Mouse (Mus musculus): Measurements from ENCODE around the gene Sox13. TPM values are rescaled to one million over a fixed set of nuclear protein-coding genes. Genes with fewer than 3 reads are reported as not detected.

Gene Sox13
- polyA plus RNA-seq, 1 experiment: 189 TPM

DNA sequence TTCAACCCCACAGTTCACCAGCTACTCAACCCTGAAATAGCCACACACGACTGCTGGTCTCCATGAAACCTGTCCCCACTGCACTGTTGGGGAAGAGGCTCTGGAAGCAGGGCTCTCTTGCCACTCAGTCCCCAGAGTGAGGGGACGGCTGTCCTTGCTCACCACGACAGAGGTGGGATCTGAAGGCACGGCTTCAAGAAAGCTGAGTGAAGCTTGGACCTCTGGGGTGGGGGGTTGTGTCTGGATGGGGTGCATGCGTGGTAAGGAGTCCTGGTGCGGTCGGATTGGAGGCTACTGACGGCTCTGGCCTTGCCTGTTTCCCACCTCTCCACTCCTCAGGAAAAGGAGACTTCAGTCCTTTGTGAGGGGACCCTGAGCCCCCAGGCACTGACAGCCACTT lies 43.7 kb upstream of the Sox13 start:
- 88% methylated on average over 8 of the region's 8 CpGs for WGBS
- no peak overlapping the region for H3K27ac ChIP-seq (ENCODE audit: insufficient read depth, low read depth, low read length)

DNA sequence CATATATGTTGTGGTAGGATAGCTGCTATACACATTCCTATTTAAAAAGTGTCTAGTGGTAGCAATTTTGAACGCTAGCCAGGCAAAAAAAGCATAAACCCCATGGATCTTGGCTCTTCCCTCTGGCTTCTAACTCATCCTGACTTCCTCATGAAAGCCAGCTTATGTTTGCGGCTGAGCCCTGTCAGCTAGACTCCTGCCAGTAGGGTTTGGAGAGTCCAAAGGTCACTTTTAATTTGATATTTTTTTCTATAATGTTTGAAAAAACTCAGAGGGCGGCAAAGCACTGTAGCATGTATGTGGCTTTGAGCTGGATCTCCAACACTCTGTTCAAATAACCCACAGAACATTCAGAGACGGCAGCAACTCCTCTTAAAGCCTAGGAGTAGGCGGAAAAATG lies 39.0 kb upstream of the Sox13 start:
- H3K27ac ChIP-seq (ENCODE audit: insufficient read depth, low read depth, low read length): no peak overlapping the region
- 38% methylated on average over 5 of the region's 5 CpGs for WGBS

More for the DNA sequence above, 43.7 kb upstream of the Sox13 start:
- Histone ChIP-seq H3K27me3 (ENCODE audit: control insufficient read depth, insufficient read depth, low read length) (no peaks in the 10 kb centered on the region), H3K4me3 (ENCODE audit: low read depth, low read length) (no peak overlapping the region), H3K36me3 (ENCODE audit: control insufficient read depth, insufficient read depth, low read length) (no peaks in the 10 kb centered on the region), H3K4me1 (ENCODE audit: control insufficient read depth, insufficient read depth, insufficient read length, low read length) (peaks cover 3% of the 10 kb centered on the region)
- TF ChIP-seq POLR2A (IDR thresholded peaks at IDR 0.05; ENCODE audit: low read depth, low read length) (no peak), CTCF (IDR thresholded peaks at IDR 0.05; ENCODE audit: extremely low read depth, insufficient read length, insufficient replicate concordance, low read depth, low read length) (no peak)

DNA sequence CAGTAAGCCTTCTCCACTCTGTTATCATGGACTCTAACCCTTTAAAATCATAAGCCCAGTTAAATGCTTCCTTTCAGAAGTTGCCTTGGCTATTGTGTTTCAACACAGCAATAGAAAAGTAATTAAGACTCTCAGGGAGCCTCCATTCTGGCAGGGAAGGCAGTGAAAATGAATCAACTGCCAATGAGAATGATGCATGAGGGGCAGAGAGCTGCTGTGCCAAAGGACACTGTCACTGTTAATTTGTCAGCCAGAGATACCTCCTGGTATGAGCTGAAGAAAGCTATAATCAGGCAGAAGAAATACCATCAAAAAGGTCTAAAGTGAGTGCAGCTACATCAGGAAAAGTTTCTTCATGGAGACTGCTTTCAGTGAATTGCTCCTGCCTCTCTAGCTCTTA lies 36.8 kb upstream of the Sox13 start:
- H3K36me3 ChIP-seq (ENCODE audit: control insufficient read depth, insufficient read depth, low read length): no peaks in the 10 kb centered on the region
- peak overlapping the region; percentile 49 for H3K27ac ChIP-seq (ENCODE audit: insufficient read depth, low read depth, low read length)
- H3K4me1 ChIP-seq (ENCODE audit: control insufficient read depth, insufficient read depth, insufficient read length, low read length): peaks cover 7% of the 10 kb centered on the region; the same call in 1 of the 2 replicates
- H3K27me3 ChIP-seq (ENCODE audit: control insufficient read depth, insufficient read depth, low read length): no peaks in the 10 kb centered on the region
- TF ChIP-seq CTCF (IDR thresholded peaks at IDR 0.05; ENCODE audit: extremely low read depth, insufficient read length, insufficient replicate concordance, low read depth, low read length): no peak
- no peak for TF ChIP-seq POLR2A (IDR thresholded peaks at IDR 0.05; ENCODE audit: low read depth, low read length)
- H3K4me3 ChIP-seq (ENCODE audit: low read depth, low read length): no peak overlapping the region

More for the DNA sequence above, 39.0 kb upstream of the Sox13 start:
- Histone ChIP-seq H3K4me1 (ENCODE audit: control insufficient read depth, insufficient read depth, insufficient read length, low read length) (peaks cover 7% of the 10 kb centered on the region; the same call in 1 of the 2 replicates), H3K27me3 (ENCODE audit: control insufficient read depth, insufficient read depth, low read length) (no peaks in the 10 kb centered on the region), H3K4me3 (ENCODE audit: low read depth, low read length) (no peak overlapping the region), H3K36me3 (ENCODE audit: control insufficient read depth, insufficient read depth, low read length) (no peaks in the 10 kb centered on the region)
- TF ChIP-seq CTCF (IDR thresholded peaks at IDR 0.05; ENCODE audit: extremely low read depth, insufficient read length, insufficient replicate concordance, low read depth, low read length) (no peak), POLR2A (IDR thresholded peaks at IDR 0.05; ENCODE audit: low read depth, low read length) (no peak)

DNA sequence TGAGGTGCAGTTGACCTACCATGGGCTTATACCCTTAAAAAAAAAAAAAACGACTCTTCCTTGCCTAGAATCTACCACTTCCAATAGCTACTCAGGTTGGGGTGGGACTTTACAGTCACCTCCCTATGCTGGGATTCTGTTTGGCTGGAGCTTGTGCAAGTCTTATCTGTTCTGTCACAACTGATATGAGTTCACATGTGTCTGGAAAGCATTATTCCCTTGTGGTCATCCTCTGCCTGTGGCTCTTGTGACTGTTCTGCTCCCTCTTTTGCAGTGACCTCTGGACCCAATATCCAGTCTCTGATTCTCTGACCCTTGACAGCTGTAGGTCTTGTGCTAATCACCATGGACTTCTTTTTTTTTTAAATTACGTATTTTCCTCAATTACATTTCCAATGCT lies 31.9 kb upstream of the Sox13 start:
- no peaks in the 10 kb centered on the region for H3K36me3 ChIP-seq (ENCODE audit: control insufficient read depth, insufficient read depth, low read length)
- H3K4me3 ChIP-seq (ENCODE audit: low read depth, low read length): no peak overlapping the region
- H3K27ac ChIP-seq (ENCODE audit: insufficient read depth, low read depth, low read length): peak overlapping the region; percentile 51; the same call in 1 of the 2 replicates
- peaks cover 29% of the 10 kb centered on the region; the same call in 1 of the 2 replicates for H3K4me1 ChIP-seq (ENCODE audit: control insufficient read depth, insufficient read depth, insufficient read length, low read length)
- H3K27me3 ChIP-seq (ENCODE audit: control insufficient read depth, insufficient read depth, low read length): no peaks in the 10 kb centered on the region
- WGBS: 42% methylated on average over 2 of the region's 2 CpGs
- TF ChIP-seq POLR2A (IDR thresholded peaks at IDR 0.05; ENCODE audit: low read depth, low read length) (no peak), CTCF (IDR thresholded peaks at IDR 0.05; ENCODE audit: extremely low read depth, insufficient read length, insufficient replicate concordance, low read depth, low read length) (no peak)

DNA sequence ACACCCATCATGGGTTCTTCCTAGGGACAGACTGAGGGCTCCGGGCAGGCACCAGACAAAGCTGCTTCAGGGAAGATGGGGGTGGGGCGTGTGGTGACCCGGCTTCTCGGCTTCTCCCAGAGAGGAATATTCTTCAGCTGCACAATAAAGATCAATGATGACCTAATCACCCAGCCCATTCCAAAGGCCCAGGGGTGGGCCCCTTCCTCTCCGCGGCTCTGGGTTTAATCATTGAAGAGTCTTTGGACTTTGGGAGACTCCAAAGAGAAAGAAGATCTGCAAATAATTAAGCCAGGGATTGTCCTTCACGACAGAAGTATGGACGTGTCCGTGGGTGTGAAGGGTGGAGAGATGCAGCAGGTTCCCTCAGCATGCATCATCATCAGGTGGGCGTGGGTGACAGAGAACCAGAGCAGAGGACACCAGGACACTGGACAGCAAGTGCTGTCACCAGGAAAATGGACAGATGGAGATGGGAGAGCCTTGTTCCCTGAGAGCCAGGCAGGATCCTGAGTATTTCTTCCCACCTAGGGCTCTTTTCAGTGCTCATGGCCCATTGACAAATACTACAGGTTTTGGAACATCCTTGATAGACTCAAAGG lies 28.5 kb upstream of the Sox13 start:
- Histone ChIP-seq H3K27me3 (ENCODE audit: control insufficient read depth, insufficient read depth, low read length) (no peaks in the 10 kb centered on the region), H3K4me1 (ENCODE audit: control insufficient read depth, insufficient read depth, insufficient read length, low read length) (peaks cover 32% of the 10 kb centered on the region; the same call in 1 of the 2 replicates), H3K4me3 (ENCODE audit: low read depth, low read length) (no peak overlapping the region), H3K27ac (ENCODE audit: insufficient read depth, low read depth, low read length) (peak overlapping the region; percentile 91), H3K36me3 (ENCODE audit: control insufficient read depth, insufficient read depth, low read length) (no peaks in the 10 kb centered on the region)
- WGBS: 25% methylated on average over 10 of the region's 10 CpGs
- TF ChIP-seq CTCF (IDR thresholded peaks at IDR 0.05; ENCODE audit: extremely low read depth, insufficient read length, insufficient replicate concordance, low read depth, low read length) (no peak), POLR2A (IDR thresholded peaks at IDR 0.05; ENCODE audit: low read depth, low read length) (no peak)

GRCm38 (mm10) chr1:133451869-133452563 lies 27.8 kb upstream of the Sox13 start:
- H3K27ac ChIP-seq (ENCODE audit: insufficient read depth, low read depth, low read length): peak overlapping the region; percentile 91
- H3K36me3 ChIP-seq (ENCODE audit: control insufficient read depth, insufficient read depth, low read length): no peaks in the 10 kb centered on the region
- peaks cover 32% of the 10 kb centered on the region; the same call in 1 of the 2 replicates for H3K4me1 ChIP-seq (ENCODE audit: control insufficient read depth, insufficient read depth, insufficient read length, low read length)
- TF ChIP-seq CTCF (IDR thresholded peaks at IDR 0.05; ENCODE audit: extremely low read depth, insufficient read length, insufficient replicate concordance, low read depth, low read length) (no peak), POLR2A (IDR thresholded peaks at IDR 0.05; ENCODE audit: low read depth, low read length) (no peak)
- 35% methylated on average over 13 of the region's 13 CpGs for WGBS
- no peaks in the 10 kb centered on the region for H3K27me3 ChIP-seq (ENCODE audit: control insufficient read depth, insufficient read depth, low read length)
- H3K4me3 ChIP-seq (ENCODE audit: low read depth, low read length): no peak overlapping the region

- Histone ChIP-seq H3K4me1 (ENCODE audit: control insufficient read depth, insufficient read depth, insufficient read length, low read length) (peaks cover 32% of the 10 kb centered on the region; the same call in 1 of the 2 replicates), H3K4me3 (ENCODE audit: low read depth, low read length) (no peak overlapping the region), H3K27ac (ENCODE audit: insufficient read depth, low read depth, low read length) (no peak overlapping the region), H3K36me3 (ENCODE audit: control insufficient read depth, insufficient read depth, low read length) (no peaks in the 10 kb centered on the region), H3K27me3 (ENCODE audit: control insufficient read depth, insufficient read depth, low read length) (no peaks in the 10 kb centered on the region)
- WGBS: 86% methylated on average over 11 of the region's 11 CpGs
- TF ChIP-seq CTCF (IDR thresholded peaks at IDR 0.05; ENCODE audit: extremely low read depth, insufficient read length, insufficient replicate concordance, low read depth, low read length): no peak
- TF ChIP-seq POLR2A (IDR thresholded peaks at IDR 0.05; ENCODE audit: low read depth, low read length): no peak
Measured at GRCm38 (mm10) chr1:133451025-133451424, 26.8 kb upstream of the Sox13 start.

All from small intestine, adult 2 months (tissue).